Mouse (Mus musculus): ENCODE results near the gene Wdfy4.

The Wdfy4 gene

DNA sequence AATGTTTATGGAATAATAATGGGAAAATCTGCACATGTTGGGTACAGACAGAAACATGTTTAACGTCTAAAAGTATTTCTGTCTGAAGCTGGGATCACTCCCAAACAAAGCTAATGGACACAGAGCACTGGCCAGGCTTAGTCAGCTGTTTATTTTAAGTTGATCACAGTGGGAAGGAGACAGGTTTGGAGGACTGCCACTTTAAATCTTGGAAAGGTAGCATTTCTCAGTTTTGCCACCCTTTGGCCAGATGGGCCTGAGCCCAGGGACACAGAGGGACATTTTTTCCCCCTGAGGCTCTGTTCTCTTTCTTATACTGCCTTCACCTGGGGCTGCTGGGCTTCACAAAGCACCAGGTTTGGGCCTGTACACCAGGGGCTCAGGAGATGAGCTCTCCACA lies 103.0 kb downstream of the Wdfy4 start:
- no peak for DNase-seq (ENCODE audit: extremely low read depth, insufficient read length, low spot score)

DNA sequence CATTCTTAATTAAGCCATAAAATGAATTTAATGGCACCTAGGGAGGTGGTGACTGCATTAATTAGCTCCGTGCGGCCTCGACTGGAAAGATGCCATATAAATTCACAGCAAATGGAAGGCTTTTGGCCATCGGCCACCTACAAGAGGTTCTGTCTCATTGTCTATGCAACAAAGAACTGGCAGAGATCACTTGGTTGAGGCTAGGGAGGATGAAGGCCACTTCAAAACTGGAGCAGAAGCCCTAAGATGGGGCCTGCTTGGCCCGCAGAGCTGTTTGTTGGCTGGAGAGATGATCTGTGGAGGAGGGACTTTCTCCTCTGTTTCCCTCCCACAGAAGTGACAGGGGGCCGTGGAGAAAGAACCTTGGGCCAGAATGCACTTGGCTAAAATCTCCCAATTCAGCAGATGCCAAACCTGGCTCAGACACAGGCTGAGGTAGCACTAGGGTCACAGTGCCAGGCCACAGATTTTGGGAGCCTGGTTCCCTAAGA lies 103.9 kb downstream of the Wdfy4 start:
- no peak for DNase-seq (ENCODE audit: extremely low read depth, insufficient read length, low spot score)

DNA sequence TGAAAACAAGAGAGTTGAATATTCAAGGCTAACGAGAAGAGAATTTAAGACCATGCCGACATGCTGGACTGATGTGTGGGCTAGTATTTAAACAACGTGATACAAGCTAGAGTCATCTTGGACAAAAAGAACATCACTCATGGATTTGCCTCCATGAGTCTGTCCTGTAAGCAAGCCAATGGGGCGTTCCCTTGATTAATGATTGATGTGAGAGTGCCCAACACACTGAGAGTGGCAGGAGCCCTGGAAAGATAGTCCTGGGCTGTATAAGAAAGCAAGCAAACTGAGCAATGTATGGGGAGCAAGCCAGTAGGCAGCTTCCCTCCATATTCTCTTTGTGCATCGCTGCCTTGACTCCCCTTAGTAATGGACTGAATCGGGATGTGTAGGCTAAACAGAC lies 106.7 kb downstream of the Wdfy4 start:
- no peak for DNase-seq (ENCODE audit: extremely low read depth, insufficient read length, low spot score)

DNA sequence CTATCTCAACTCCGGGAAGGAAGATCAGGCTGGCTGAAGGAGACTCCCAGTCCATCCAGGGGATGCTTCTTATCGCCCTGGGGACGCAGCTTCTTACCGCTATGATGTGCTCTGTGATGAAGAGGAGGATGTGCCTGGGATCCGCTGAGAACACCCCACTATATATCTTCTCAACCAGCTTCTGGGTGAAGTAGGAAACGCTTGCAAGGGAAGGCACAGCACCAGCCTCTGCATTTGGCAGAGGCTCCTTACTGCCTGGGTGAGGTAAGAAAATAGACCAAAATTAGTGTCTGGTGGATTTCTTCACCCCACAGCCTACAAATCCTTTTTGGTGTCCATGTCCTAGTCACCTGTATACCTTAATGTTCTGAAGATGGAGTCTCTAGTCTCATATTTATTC lies 107.2 kb downstream of the Wdfy4 start:
- no peak for DNase-seq (ENCODE audit: extremely low read depth, insufficient read length, low spot score)

DNA sequence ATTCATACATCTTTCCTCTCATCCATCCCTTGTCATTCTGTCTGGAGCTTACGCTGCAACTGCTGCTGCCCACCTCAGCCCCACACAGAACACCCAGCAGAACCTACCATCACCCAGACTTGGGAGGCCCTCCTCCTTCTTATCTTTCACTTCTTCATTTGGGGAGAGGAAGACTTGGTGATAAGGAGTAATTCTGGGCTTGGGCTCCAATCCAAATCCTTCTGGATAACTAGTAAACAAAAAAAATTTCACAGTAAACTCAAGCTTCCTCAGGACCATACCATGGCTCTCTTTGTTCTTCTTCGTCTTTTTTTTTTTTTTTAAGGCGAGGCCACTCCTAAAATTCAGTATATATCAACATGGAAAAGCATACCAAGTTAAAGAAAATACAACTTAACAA lies 112.0 kb downstream of the Wdfy4 start:
- DNase-seq (ENCODE audit: extremely low read depth, insufficient read length, low spot score): no peak

DNA sequence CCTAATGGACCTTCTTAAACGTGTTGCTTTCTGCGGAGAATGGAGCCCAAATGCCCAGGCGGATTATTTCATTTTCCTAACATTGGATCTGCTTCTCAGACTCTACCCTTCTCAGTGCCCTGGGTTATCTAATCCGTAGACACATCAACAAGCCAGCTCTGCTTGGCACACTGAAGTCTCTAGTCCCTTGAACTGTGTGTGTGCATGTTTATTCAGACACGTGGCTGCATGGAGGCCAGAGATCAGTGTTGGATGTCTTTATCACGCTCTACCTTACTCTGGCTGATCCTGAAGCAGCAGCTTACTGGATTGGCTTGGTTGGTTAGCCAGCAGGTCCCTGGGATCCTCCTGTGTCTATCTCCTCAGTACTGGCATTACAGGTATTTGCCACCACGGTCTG lies 113.0 kb downstream of the Wdfy4 start:
- DNase-seq (ENCODE audit: extremely low read depth, insufficient read length, low spot score): no peak

DNA sequence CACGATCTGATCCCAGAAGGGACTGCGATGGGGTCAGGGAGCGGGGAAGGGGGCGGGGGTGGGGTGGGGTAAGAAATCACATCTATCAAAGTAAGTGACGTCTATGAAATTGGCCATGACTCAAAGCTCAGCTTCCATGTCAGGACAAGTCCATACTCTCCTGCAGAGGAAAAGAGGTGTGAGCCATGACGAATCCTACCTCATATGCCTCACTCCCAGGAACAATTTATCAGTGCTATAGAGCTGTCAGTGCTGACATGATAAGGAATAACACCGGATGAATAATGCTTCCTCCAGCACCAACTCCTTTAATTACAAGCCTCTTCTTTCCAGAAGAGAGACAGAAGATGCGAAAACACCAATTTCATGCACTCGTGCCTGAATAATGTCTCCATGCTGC lies 117.6 kb downstream of the Wdfy4 start:
- DNase-seq (ENCODE audit: extremely low read depth, insufficient read length, low spot score): no peak

DNA sequence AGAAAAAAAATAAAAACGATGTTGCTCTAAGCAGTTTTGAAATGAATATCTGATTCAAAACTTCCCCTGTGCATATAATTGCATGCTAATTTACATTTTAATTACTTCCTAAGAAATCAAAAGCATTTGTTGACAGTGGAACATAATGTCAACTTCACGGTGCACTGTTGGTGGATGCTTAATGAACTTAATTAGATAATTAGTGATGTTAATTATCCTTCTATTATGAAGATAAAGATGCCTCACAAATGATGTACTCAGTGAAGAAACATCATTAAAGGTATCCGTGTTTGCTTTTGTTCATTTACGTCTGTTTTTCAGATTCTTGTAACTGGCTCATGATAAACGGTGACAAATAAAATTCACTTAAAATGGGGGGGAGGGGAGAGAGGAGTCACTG lies 122.3 kb downstream of the Wdfy4 start:
- DNase-seq (ENCODE audit: extremely low read depth, insufficient read length, low spot score): no peak

DNA sequence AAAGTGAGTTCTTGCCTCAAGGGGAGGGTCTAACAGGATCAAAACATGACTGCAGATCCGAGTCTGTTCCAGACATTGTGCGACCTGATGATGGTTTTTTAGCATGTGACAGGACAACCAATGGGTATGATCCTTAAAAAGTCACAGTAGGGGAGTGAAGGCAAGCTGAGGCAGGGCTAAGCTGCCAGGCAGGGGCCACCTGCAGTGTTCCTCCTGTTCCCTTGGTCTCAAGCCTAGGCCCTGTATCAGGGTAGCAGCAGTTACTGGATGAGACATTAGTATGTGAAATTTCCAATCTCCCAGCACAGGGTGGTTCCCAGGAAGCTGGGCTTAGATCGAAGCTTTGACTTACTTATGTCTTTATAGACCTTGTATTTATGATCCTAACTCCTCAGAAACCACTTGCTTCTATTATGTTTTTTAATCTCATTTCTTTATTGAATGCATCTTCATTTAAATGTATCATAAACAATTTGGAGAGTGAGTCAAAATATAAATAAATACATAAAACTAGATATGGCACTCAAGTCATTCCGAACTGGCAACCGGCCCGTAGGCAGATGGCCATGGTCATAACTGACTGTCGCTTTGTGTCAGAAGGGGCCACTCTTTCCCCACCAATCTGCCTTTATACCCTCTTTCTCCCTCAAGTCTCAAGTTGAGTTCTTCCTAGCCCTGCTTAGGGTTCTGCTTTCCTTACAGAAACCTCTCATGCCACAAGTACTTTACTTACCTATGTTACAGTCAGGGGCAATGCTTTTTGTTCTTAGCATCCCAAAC lies 126.2 kb downstream of the Wdfy4 start:
- DNase-seq (ENCODE audit: extremely low read depth, insufficient read length, low spot score): no peak

DNA sequence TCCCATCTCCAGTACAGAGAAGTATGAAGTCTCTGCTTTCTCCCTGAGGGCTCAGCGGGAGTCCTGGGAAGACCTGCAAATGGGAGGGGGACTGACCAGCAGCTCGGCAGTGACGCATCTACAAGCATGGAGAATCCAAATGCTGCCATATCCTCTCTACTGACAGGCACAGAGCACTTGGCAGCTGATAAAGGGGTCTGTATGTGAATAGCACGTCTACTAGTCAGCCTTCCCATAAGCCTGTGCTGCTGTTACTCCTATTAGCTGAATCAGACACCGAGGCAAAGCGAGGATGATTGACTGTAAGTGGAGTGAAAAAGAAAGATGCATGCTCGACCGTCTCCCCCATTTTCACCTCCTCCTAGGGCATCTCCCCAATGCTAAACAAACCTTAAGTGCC lies 131.9 kb downstream of the Wdfy4 start:
- no peak for DNase-seq (ENCODE audit: extremely low read depth, insufficient read length, low spot score)

DNA sequence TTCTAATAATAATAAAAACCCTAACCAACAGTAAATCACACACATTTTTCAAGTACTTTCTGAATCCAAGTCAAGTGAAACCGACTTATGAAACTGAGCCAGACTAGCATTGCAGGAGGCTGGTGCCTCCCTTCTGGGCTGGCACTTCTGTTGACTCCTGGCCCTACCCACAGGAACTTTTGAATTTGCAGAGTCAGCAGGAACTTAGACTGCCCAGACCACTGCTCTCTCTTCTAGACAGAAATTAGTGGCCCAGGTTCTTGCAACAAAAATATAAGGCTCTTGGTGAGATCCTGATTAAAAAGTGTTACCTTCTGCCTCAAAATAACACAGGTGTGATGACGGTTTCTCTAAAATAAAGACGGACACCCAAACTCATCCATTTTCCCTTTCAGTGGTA lies 140.1 kb downstream of the Wdfy4 start:
- DNase-seq (ENCODE audit: extremely low read depth, insufficient read length, low spot score): no peak

DNA sequence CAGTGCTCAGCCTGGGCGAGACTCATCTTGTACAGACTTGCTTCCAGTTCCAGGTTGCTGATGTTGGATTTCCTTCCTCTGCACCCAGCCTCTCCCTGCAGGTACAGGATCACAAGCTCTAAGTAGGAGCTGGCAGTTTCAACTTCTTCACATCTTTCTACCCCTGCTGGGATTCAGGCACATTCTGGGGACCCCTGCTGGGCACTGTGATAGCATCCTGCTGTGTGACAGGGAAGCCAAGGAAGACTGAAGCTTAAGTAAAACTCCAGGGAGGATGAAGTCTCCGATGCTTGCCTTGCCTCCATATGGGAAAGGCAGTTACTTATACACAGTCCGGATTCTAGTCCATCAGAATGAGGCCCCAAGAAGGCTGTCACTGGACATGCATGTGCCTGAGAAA lies 148.5 kb downstream of the Wdfy4 start:
- no peak for DNase-seq (ENCODE audit: extremely low read depth, insufficient read length, low spot score)

DNA sequence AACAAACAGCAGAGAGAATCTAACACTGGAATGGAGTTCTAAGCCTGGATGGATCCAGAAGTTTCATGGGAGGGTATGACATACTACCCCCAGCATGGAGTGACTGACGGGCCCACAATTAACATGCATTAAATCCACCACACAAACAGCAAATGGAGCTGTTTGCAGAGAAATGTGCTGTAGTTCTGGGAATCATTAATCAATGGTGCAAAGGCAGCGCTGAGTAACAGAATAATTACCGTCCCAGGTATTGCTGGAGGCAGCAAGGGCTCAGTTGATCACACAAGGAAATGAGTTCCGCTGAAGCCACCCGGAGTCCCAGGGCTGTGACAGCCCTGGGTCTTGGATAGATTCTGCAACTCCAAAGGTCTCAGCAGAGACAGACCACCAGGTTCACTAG lies 149.9 kb downstream of the Wdfy4 start:
- no peak for DNase-seq (ENCODE audit: extremely low read depth, insufficient read length, low spot score)

DNA sequence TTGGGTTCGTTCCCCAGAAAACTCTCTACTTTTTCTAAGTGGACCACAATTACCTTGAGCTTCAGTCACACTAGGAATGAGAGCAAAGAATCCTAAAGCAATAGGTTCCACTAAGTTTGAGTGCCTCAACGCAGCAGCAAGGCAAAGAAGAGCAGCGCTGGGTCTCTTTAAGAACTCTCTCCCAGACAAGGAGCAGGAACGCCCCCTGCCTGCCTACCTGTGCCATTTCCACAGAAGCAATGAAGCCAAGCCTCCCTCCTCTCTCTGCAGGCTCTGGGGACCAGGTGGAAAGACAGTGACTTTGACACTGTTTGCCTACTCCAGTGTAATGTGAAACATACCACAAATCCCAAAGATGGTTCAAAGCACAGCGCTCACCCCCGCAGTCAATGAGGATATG lies 151.9 kb downstream of the Wdfy4 start:
- DNase-seq (ENCODE audit: extremely low read depth, insufficient read length, low spot score): no peak

DNA sequence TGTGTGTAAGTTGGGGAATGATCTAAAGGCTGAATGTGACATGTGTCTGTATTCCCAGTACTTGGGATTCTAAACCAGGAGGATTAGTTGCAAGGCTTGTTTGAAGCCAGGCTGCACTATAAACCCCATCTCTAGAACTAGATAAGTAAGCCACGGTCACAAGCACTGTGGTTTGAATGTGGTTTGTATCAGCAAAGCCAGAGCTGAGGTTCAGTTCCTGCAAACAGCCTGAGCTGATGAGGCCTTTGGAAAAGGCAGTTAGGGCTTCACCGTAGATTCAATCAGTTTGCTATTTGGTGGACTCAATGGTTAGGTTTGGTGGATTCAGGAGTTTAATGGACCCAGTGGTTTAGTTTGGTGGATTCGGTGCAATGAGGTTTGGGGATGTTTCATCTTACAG lies 154.5 kb downstream of the Wdfy4 start:
- DNase-seq (ENCODE audit: extremely low read depth, insufficient read length, low spot score): no peak

DNA sequence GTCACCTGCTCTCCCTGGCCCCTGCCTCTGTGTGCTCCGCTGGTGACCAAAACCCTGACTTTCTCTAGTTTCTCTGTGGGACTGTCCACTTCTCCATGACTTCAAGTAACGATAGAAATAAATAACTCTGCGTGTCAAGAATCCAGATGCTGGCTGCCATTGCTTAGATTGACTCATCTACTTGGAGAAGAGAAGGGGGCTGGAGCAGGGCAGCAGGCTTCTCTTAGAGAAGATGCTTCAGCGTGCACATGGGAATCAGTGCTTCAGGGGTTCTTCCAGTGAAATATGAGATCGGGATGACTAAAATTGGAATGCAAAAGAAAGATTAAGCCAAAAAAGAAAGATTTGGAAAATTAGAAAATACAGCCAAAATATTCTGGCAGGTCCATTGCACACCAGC lies 165.7 kb downstream of the Wdfy4 start:
- no peak for DNase-seq (ENCODE audit: extremely low read depth, insufficient read length, low spot score)

DNA sequence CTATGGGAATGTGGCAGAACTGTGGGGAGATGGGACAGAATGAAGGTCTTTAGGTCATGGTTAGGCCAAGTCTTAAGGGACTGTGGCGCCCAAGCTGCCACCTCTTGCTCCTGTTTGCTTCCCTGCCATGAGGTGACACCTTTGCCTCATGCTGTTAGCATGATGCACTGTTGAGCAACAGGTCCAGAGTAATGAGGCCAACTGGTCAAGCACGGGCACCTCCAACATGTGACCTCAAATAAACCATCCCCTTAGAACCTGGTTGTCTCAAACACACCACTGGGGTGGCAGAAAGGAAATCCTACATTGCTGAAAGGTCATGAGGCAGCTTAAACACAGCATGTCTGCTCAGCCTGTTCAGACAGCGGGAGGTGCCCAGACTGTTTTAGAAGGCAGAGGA lies 166.3 kb downstream of the Wdfy4 start:
- DNase-seq (ENCODE audit: extremely low read depth, insufficient read length, low spot score): no peak

DNA sequence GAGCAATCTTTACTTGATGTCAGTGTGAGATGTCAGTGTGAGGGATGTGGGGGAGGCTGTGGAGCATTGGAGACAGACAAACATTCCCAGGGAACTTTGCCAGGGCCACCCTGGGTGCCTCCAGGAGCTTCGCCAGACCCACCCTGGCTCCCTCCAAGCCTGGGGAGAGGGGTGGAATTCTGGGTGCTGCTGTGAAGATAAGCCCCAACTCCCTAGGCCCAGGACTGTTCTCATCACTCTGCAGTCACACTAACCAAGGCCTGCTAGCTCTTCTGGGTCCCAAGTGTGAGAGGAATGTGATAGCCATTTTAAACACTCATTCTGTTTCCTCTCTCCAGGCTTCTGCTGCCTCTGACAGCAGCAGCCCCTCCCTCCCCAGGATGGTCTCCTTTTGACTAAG lies 177.7 kb downstream of the Wdfy4 start:
- DNase-seq (ENCODE audit: extremely low read depth, insufficient read length, low spot score): no peak

DNA sequence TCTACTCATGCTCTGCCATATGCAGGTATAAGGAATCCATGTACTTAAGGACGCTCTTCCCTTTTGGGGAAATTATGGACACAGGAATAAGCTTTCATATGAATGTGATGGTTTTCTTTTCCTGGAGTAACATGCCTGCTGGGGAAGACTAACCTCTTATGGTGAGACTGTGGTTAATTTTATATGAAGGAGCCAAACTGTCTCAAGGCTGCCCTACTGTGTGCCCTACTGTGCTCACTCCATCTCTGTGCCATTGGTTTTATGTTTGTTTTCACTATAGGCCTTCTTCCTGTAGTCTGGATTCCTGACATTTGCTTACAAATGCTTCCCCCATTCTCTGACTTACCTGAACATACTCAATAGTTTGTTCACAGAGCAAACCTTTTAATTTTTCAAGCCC lies 180.2 kb downstream of the Wdfy4 start:
- no peak for DNase-seq (ENCODE audit: extremely low read depth, insufficient read length, low spot score)

DNA sequence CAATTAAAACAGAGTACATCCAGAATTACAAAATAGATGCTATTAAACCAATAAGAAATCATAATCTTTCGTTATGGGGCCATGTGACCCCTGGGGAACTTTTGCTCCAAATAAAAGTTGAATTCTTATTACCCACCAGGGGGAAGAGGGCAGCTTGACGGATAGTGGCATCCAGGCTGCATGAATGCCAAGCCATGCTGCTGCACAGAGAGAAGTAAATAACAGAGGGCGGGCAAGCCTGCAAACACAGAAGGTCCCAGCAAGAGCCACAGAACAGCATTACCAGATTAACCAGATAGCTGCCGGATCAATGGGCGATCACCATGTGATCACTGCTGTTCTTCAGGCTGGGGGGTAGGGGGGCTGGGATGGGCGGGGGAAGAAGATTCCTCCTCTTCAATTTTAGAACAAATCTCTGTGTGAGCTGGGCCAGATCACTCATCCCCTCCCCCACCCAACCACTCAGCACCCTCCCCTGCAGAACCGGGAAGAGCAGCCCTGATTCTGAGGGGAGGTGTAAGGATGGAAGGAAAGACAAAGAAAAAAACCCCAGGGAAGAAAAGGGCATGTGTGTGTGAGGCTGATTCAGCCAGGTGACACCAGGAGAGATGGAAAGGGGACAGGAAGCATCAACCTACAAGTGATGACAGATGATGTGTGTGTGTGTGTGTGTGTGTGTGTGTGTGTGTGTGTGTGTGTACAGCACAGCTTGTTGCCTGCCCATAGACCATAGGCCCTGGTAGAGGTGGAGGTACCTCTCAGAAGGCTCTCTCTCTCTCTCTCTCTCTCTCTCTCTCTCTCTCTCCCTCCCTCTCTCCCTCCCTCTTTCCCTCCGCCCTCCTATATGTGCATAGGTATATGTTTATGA lies 185.0 kb downstream of the Wdfy4 start:
- DNase-seq (ENCODE audit: extremely low read depth, insufficient read length, low spot score): no peak

DNA sequence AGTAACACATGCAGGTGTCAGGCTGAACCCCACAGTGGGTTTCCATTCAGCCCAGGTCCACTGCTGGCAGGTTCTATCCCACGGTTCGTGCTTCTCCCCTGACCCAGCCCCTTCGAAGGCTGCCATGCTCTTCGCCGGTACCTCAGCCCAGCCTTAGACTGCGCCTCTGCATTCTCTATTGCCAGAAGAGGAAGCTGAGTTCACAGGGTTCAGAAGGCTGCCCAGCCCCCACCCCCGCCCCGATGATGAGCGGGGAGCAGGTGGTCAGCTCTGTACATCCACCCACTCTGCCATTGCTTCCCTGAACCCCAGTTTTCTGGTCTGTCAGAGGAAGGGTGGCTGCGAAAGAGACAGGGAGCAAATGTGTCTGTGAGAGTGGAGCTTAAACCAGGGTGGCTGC lies 185.8 kb downstream of the Wdfy4 start:
- DNase-seq (ENCODE audit: extremely low read depth, insufficient read length, low spot score): no peak

Data from 3134 (cell line).